Mouse (Mus musculus): ENCODE measurements around the gene Ly6g6e.

Ly6g6e gene

DNA sequence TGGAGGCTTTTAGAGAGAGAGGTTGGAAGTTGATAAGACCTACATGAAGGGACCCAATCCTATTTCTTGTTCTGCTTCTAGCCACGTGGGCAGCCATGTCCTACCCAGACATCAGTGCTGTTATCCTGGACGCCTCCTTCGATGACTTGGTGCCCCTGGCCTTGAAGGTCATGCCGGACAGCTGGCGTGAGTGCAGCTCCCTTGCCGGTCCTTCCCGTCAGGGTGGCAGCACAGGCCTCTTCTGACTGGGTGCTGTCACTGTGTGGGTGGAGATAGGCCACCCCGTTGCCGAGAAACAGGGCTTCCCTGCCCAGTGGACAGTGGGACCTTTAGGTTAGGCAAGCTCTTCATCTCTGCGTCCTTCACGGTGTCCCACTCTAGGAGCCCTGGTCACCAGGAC, 24.5 kb downstream of the Ly6g6e start:
- Histone ChIP-seq H3K36me3 (ENCODE audit: insufficient read depth, low read length) (peaks cover 72% of the 10 kb centered on the region), H3K4me3 (replicated peaks; ENCODE audit: low read length) (no peak overlapping the region), H3K9me3 (ENCODE audit: low read length) (no peaks in the 10 kb centered on the region), H3K27me3 (ENCODE audit: insufficient read depth, low read length) (no peaks in the 10 kb centered on the region), H3K4me1 (replicated peaks; ENCODE audit: low read depth, low read length) (peaks cover 64% of the 10 kb centered on the region)
- TF ChIP-seq CTCF (conservative IDR thresholded peaks at IDR 0.05; ENCODE audit: low read length) (no peak), POU5F1 (IDR thresholded peaks at IDR 0.05; ENCODE audit: borderline replicate concordance, low read length) (no peak), NANOG (IDR thresholded peaks at IDR 0.05; ENCODE audit: borderline replicate concordance, low read length) (no peak)

DNA sequence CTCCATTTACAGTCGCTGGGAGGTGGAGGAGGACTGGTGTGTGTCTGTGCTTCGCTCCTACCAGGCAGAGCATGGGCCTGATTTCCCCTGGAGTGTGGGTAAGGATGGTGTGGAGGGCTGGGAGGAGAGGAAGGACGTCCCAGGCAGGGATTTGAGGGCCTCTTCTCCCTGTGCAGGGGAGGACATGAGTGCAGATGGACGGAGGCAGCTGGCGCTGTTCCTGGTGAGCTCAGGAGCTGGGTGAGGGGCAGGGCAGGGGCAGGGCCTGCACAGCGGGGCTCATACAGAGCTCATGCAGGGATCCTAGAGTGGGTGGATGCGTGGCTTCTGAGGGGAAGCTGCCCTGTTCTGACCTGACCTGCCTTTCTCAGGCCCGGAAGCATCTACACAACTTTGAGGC, 25.6 kb downstream of the Ly6g6e start:
- H3K9me3 ChIP-seq (ENCODE audit: low read length): no peaks in the 10 kb centered on the region
- no peak overlapping the region for H3K4me3 ChIP-seq (replicated peaks; ENCODE audit: low read length)
- TF ChIP-seq POU5F1 (IDR thresholded peaks at IDR 0.05; ENCODE audit: borderline replicate concordance, low read length): no peak
- no peak for TF ChIP-seq NANOG (IDR thresholded peaks at IDR 0.05; ENCODE audit: borderline replicate concordance, low read length)
- H3K36me3 ChIP-seq (ENCODE audit: insufficient read depth, low read length): peaks cover 61% of the 10 kb centered on the region
- H3K27me3 ChIP-seq (ENCODE audit: insufficient read depth, low read length): no peaks in the 10 kb centered on the region
- H3K4me1 ChIP-seq (replicated peaks; ENCODE audit: low read depth, low read length): peaks cover 56% of the 10 kb centered on the region

DNA sequence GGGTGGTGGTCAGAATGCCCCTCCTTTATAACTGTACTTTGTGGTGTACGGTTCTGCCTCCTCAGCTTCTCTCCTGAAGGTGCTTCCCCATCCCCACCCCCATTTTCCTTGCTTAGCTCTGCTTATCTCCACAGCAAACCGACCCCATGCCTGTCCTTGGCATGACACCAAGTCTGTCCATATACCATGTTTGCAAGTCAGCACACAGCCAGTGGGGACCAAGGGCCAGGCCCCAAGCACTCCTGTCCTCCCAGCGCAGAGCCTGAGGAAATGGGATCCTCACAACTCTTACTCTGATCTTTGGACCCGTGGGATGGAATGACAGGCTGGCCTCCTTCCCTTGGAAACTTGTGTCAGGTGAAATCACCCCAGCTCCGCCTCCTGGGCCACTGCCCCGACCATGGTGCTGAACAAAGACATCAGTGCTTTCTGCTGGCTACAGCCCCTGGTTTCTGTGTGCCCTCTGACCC, 26.6 kb downstream of the Ly6g6e start:
- Histone ChIP-seq H3K4me3 (replicated peaks; ENCODE audit: low read length) (no peak overlapping the region), H3K36me3 (ENCODE audit: insufficient read depth, low read length) (peaks cover 53% of the 10 kb centered on the region), H3K9me3 (ENCODE audit: low read length) (no peaks in the 10 kb centered on the region), H3K27me3 (ENCODE audit: insufficient read depth, low read length) (no peaks in the 10 kb centered on the region), H3K4me1 (replicated peaks; ENCODE audit: low read depth, low read length) (peaks cover 56% of the 10 kb centered on the region)
- TF ChIP-seq NANOG (IDR thresholded peaks at IDR 0.05; ENCODE audit: borderline replicate concordance, low read length) (no peak), CTCF (conservative IDR thresholded peaks at IDR 0.05; ENCODE audit: low read length) (no peak), POU5F1 (IDR thresholded peaks at IDR 0.05; ENCODE audit: borderline replicate concordance, low read length) (no peak)

DNA sequence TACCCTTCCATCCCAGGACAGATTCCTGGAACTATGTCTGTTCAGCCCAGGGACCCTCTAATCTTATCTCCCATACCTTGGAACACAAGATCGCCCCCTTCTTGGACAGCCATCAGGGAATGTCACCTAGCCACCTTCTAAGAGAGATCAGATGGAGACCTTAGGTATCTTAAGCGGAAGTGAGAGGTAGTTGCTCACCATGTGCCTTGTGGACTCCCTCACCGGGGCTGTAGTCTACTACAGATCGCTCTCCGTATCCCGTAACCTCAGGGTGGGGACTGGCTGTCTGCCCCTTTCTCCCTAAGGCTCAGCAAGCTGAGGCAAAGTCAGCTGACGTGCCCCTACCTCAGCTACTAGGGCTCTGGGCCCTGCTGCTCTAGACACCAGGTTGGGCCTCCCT, 27.4 kb downstream of the Ly6g6e start:
- no peak for TF ChIP-seq POU5F1 (IDR thresholded peaks at IDR 0.05; ENCODE audit: borderline replicate concordance, low read length)
- peaks cover 45% of the 10 kb centered on the region for H3K36me3 ChIP-seq (ENCODE audit: insufficient read depth, low read length)
- H3K27me3 ChIP-seq (ENCODE audit: insufficient read depth, low read length): no peaks in the 10 kb centered on the region
- H3K4me1 ChIP-seq (replicated peaks; ENCODE audit: low read depth, low read length): peaks cover 55% of the 10 kb centered on the region
- no peaks in the 10 kb centered on the region for H3K9me3 ChIP-seq (ENCODE audit: low read length)
- H3K4me3 ChIP-seq (replicated peaks; ENCODE audit: low read length): no peak overlapping the region

DNA sequence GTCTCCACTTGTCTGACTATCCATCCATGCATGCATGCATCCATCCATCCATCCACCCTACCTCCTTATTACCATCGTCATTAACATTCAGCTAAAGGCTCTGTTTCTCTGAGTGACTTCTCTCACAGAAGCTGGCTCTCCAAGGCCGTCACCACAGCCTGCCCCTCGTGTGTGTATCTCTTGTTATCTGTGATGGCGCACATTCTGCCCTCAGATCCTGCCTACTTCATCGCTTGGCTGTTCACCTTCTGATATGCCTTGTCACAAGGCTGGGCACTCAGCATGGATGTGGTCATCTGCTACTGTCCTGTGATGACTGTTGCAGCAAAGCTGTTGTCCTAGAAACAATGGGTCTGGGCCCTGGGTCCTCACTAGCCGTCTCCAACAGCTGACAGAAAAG, 28.1 kb downstream of the Ly6g6e start:
- Histone ChIP-seq H3K4me3 (replicated peaks; ENCODE audit: low read length) (no peak overlapping the region), H3K9me3 (ENCODE audit: low read length) (no peaks in the 10 kb centered on the region), H3K36me3 (ENCODE audit: insufficient read depth, low read length) (peaks cover 40% of the 10 kb centered on the region), H3K27me3 (ENCODE audit: insufficient read depth, low read length) (no peaks in the 10 kb centered on the region), H3K4me1 (replicated peaks; ENCODE audit: low read depth, low read length) (peaks cover 50% of the 10 kb centered on the region)
- TF ChIP-seq CTCF (conservative IDR thresholded peaks at IDR 0.05; ENCODE audit: low read length): no peak
- TF ChIP-seq NANOG (IDR thresholded peaks at IDR 0.05; ENCODE audit: borderline replicate concordance, low read length): no peak
- no peak for TF ChIP-seq POU5F1 (IDR thresholded peaks at IDR 0.05; ENCODE audit: borderline replicate concordance, low read length)

DNA sequence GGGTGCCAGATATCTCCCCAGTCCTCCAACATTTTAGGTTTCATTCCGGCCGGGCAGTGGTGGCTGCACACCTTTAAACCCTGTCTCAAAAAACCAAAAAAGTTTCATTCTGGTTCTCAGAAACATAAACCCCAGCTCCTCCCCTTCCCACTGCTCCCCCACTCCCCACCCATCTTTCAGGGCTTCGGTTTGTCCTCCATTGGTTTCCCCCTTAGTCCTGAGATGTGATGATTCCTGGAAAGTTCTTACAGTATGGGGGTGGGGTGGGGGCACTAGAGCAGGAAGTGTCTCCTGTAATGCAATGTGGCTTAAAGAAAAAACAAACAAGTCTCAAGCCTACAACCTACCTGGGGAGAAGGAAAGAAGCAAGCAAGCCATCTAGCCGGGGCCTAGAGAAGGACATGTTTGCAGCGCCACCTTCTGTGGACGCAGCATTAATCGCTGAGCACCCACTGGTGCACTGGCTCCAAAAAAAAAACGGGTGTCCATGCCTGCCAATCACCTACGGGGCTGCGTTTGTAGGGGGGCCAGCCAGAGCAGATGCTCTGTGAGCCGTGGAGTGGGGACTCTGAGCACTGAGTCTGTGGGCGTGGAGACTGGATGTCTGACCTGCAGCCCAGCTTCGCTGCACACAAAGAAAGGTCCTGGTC, 29.2 kb downstream of the Ly6g6e start:
- Histone ChIP-seq H3K4me3 (replicated peaks; ENCODE audit: low read length) (no peak overlapping the region), H3K27me3 (ENCODE audit: insufficient read depth, low read length) (no peaks in the 10 kb centered on the region), H3K9me3 (ENCODE audit: low read length) (no peaks in the 10 kb centered on the region), H3K4me1 (replicated peaks; ENCODE audit: low read depth, low read length) (peaks cover 44% of the 10 kb centered on the region), H3K36me3 (ENCODE audit: insufficient read depth, low read length) (peaks cover 31% of the 10 kb centered on the region)
- TF ChIP-seq POU5F1 (IDR thresholded peaks at IDR 0.05; ENCODE audit: borderline replicate concordance, low read length) (no peak), CTCF (conservative IDR thresholded peaks at IDR 0.05; ENCODE audit: low read length) (no peak; the same call in 1 of the 2 replicates)

DNA sequence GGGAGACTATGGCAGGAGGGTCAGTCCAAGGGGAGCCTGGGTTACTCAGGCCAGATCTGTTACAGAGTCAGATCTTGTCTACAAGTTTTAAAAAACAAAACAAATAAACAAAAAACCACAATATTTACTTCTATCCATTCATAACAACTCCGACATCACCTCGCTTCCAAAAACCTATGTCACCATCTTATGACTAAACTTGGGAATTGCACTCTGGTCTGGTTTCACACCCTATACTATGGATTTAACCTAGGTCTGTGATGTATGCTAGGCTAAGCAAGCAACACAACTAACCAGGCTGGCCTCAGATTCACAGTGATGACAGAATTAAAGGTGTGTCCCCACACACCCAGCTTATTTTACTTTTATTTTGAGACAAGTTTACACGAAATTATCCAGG, 29.8 kb downstream of the Ly6g6e start:
- Histone ChIP-seq H3K36me3 (ENCODE audit: insufficient read depth, low read length) (peaks cover 24% of the 10 kb centered on the region), H3K9me3 (ENCODE audit: low read length) (no peaks in the 10 kb centered on the region), H3K4me3 (replicated peaks; ENCODE audit: low read length) (no peak overlapping the region), H3K4me1 (replicated peaks; ENCODE audit: low read depth, low read length) (peaks cover 44% of the 10 kb centered on the region), H3K27me3 (ENCODE audit: insufficient read depth, low read length) (no peaks in the 10 kb centered on the region)
- TF ChIP-seq CTCF (conservative IDR thresholded peaks at IDR 0.05; ENCODE audit: low read length) (no peak), NANOG (IDR thresholded peaks at IDR 0.05; ENCODE audit: borderline replicate concordance, low read length) (no peak), POU5F1 (IDR thresholded peaks at IDR 0.05; ENCODE audit: borderline replicate concordance, low read length) (no peak)

DNA sequence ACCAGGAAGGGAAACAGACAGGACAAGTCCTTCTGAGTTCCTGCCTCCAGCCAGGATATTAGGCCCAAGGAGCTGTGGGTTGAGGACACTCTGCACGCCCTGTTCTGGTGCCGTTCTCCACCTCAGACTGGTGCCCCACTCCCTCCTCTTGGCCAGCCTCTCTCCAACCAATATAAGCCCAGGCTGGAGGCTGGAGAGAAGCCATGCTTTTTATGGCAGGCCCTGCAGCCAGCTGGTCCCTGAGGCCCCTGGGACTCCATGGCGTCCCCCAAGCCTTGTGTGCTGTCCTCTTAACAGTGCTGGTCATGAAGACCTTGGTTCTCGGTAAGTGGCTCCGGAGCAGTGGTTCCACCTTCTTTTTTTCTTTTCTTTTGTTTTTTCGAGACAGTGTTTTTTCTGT, 31.4 kb downstream of the Ly6g6e start, which contains the start of gene Ly6g5c:
Gene Ly6g5c (plus strand): TSS at position 183 of the 400 bp plus-strand sequence.
- Histone ChIP-seq H3K9me3 (ENCODE audit: low read length) (no peaks in the 10 kb centered on the region), H3K4me1 (replicated peaks; ENCODE audit: low read depth, low read length) (peaks cover 46% of the 10 kb centered on the region), H3K27me3 (ENCODE audit: insufficient read depth, low read length) (no peaks in the 10 kb centered on the region), H3K36me3 (ENCODE audit: insufficient read depth, low read length) (peaks cover 9% of the 10 kb centered on the region), H3K4me3 (replicated peaks; ENCODE audit: low read length) (no peak within 1 kb of the TSS)
- TF ChIP-seq NANOG (IDR thresholded peaks at IDR 0.05; ENCODE audit: borderline replicate concordance, low read length): no peak
- no peak for TF ChIP-seq POU5F1 (IDR thresholded peaks at IDR 0.05; ENCODE audit: borderline replicate concordance, low read length)
- no peak for TF ChIP-seq CTCF (conservative IDR thresholded peaks at IDR 0.05; ENCODE audit: low read length)

DNA sequence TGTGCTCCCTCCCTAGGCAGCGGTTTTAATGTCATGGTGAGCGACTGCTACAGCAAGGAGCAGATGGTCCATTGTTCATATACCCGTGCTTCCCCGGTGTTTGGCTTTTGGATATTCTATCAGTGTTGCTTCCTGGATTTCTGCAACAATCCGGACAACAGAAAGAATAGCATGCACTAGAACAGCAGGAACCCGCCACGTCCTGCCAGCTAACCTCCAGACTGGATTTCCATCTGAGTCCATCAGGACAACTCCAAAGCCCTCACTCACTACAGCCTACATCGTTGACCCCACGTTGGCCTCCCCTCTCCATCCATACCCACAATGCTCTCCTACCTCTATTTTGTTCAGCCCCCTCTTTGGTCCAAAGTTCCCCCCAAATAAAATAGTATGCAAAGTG, 35.1 kb downstream of the Ly6g6e start:
- Histone ChIP-seq H3K4me3 (replicated peaks; ENCODE audit: low read length) (no peak overlapping the region), H3K27me3 (ENCODE audit: insufficient read depth, low read length) (no peaks in the 10 kb centered on the region), H3K9me3 (ENCODE audit: low read length) (no peaks in the 10 kb centered on the region), H3K4me1 (replicated peaks; ENCODE audit: low read depth, low read length) (peaks cover 47% of the 10 kb centered on the region), H3K36me3 (ENCODE audit: insufficient read depth, low read length) (peaks cover 29% of the 10 kb centered on the region)
- no peak for TF ChIP-seq NANOG (IDR thresholded peaks at IDR 0.05; ENCODE audit: borderline replicate concordance, low read length)
- no peak for TF ChIP-seq POU5F1 (IDR thresholded peaks at IDR 0.05; ENCODE audit: borderline replicate concordance, low read length)
- TF ChIP-seq CTCF (conservative IDR thresholded peaks at IDR 0.05; ENCODE audit: low read length): no peak
